Comparison of ENCODE assay signal across 22 mouse cellular contexts in genomic region chr16:92860649-92861048, GRCm38 (mm10). TPM values are rescaled to one million over a fixed set of nuclear protein-coding genes. Genes with fewer than 3 reads are reported as not detected.
DNase-seq lines count a peak whose midpoint lies in the region; ATAC-seq and TF ChIP-seq lines count a peak whose summit lies in the region.
"Had no signal": no experiment of that assay in that cellular context is flagged by ENCODE, and none has a peak within 500 bp of the region (broad histone marks: within the 10 kb centered on the region; RNA-seq: fewer than 3 reads in every experiment).

No protein-coding gene starts in this region.

- TF ChIP-seq POLR2A in myocyte (IDR thresholded peaks at IDR 0.05; ENCODE audit: insufficient read length, low read depth): no peak

- no peak overlapping the region for H3K4me2 ChIP-seq in myocyte (ENCODE audit: low read depth)

- peak; percentile 57 for DNase-seq in adipocyte (ENCODE audit: low spot score)
- DNase-seq in gastrocnemius, adult 18-20 months (ENCODE audit: low spot score): no peak
- DNase-seq in layer of hippocampus, postnatal 36 days: no peak
- DNase-seq: adrenal gland, adult 2 months; adrenal gland, adult 8-10 months; adrenal gland, postnatal 10 days; adrenal gland, postnatal 14 days; adrenal gland, postnatal 25 days; adrenal gland, postnatal 36 days; B cell, adult 2 months; cerebellum, adult 11 months; cerebellum, adult 11-12 months; cerebellum, adult 18-20 months; cerebellum, adult 2 months had no signal

- H3K36me3 ChIP-seq in macrophage (ENCODE audit: inconsistent target) (no peaks in the 10 kb centered on the region), myocyte (ENCODE audit: control insufficient read depth, insufficient read depth) (no peaks in the 10 kb centered on the region)
- H3K36me3 ChIP-seq: G1E had no signal

- H3K4me3 ChIP-seq in macrophage (ENCODE audit: inconsistent target) (no peak overlapping the region), myocyte (no peak overlapping the region)

- no peaks in the 10 kb centered on the region for H3K27me3 ChIP-seq in myocyte (ENCODE audit: control insufficient read depth, insufficient read depth, insufficient read length)
- H3K27me3 ChIP-seq: CH12.LX, Patski had no signal

- ATAC-seq in granulocyte monocyte progenitor cell, adult 5-6 weeks (replicated peaks; ENCODE audit: poor library complexity, severe bottlenecking): no peak
- ATAC-seq: activated CD4-positive, CD25-positive, alpha-beta regulatory T cell, adult 4 months; CD4-positive, CD25-positive, alpha-beta regulatory T cell, adult 4 months; Patski had no signal

- peak overlapping the region; percentile 43; the same call in 1 of the 2 replicates for H3K27ac ChIP-seq in macrophage

- 100% methylated on average over 1 of the region's 1 CpGs for WGBS in macrophage (ENCODE audit: missing documents)

- H3ac ChIP-seq in myocyte (ENCODE audit: control insufficient read depth, insufficient read length): no peak overlapping the region

- H3K79me2 ChIP-seq in macrophage (ENCODE audit: inconsistent target) (no peaks in the 10 kb centered on the region), myocyte (ENCODE audit: control insufficient read depth, insufficient read depth) (no peaks in the 10 kb centered on the region)

TF ChIP-seq in myocyte, 11 proteins besides CTCF, POLR2A, EP300 and RAD21:
- TF ChIP-seq MAX (IDR thresholded peaks at IDR 0.05; ENCODE audit: low read depth) (no peak), MYOG (IDR thresholded peaks at IDR 0.05; ENCODE audit: control insufficient read depth in 1 of 3, insufficient read depth in 1 of 3, insufficient read length in 2 of 3, low read depth in 2 of 3) (peak in 1 of 3 experiments; percentile 55), TCF12 (IDR thresholded peaks at IDR 0.05; ENCODE audit: insufficient read depth, poor library complexity, severe bottlenecking) (peak; percentile 21)

RNA-seq across cellular contexts. Expression of gene Runx1, which starts 34.7 kb away (rescaled TPM):
- total RNA-seq in macrophage (2018; cell fraction: chromatin; rRNA removed): 100 to 1,000 TPM; 170 to 922 (median 407) TPM
- 10 to 100 TPM; 29.1 to 90.3 (median 52.0) TPM for total RNA-seq in macrophage (2018; cell fraction: cytosol; rRNA removed)
- total RNA-seq in macrophage (2018; cell fraction: nucleus; rRNA removed): 100 to 1,000 TPM; 108 to 569 (median 293) TPM
- polyA plus RNA-seq in macrophage (2018) (30.4 to 35.3 TPM (median 34.7 TPM) in 3 replicates), myocyte (2012; fragmentation: generic; extraction: Trizol) (38.8 TPM)
- total RNA-seq in gastrocnemius, adult 18-20 months (2021): 1 to 10 TPM; 2.5 to 3.8 TPM
- total RNA-seq in layer of hippocampus, postnatal 36 days (2021): 1 to 10 TPM in 1 of 2 experiments, under 1 TPM in 1; 1.00 to 2.1 TPM
- total RNA-seq in granulocyte monocyte progenitor cell, adult 5-6 weeks (2014; fragmentation: Nextera tagmentation): 137 and 200 TPM in 2 replicates
- total RNA-seq in granulocyte monocyte progenitor cell, adult 5-6 weeks (2017): 38.6 and 66.4 TPM in 2 replicates

Comparison
In these comparisons a context has a peak if more than half of its experiments do, and no peak if none do; other contexts are left out.
1. RNA of gene Runx1, which starts 34.7 kb away (total RNA-seq): 38.6 to 200 TPM in granulocyte monocyte progenitor cell, adult 5-6 weeks; 2.5 to 3.8 TPM in gastrocnemius, adult 18-20 months and 1.00 to 2.1 TPM in layer of hippocampus, postnatal 36 days; every median in the first group is over 4 times any median in the second.